Mouse (Mus musculus) lung, embryonic 16.5 days (tissue): ENCODE measurements around the gene Usp4. TPM values are rescaled to one million over a fixed set of nuclear protein-coding genes. Genes with fewer than 3 reads are reported as not detected.

Experiments used
- ATAC-seq: fragments of 200-750 bp; cut with Nextera tagmentation; 2 replicates; pipeline ENCODE4 v1.8.0; 2017; ENCODE audit warnings: low read depth, mild to moderate bottlenecking, moderate library complexity
- H3K27ac ChIP-seq: fragments of 300-500 bp; sonication (generic); 2 replicates; pipeline ENCODE4 v1.5.1; 2014; ENCODE audit warnings: mild to moderate bottlenecking, control low read depth, low read length
- H3K27me3 ChIP-seq: fragments of 300-500 bp; sonication (generic); 2 replicates; pipeline ENCODE4 v1.6.1; 2014; ENCODE audit warnings: low read depth, low read length, mixed read lengths; ENCODE audit not compliant: control insufficient read depth, insufficient read depth
- H3K36me3 ChIP-seq: fragments of 300-500 bp; sonication (generic); 2 replicates; pipeline ENCODE4 v1.6.1; 2014; ENCODE audit warnings: low read length; ENCODE audit not compliant: control insufficient read depth, insufficient read depth
- H3K4me1 ChIP-seq: fragments of 300-500 bp; sonication (generic); replicated peaks from 2 replicates; pipeline ENCODE4 v1.6.1; 2014; ENCODE audit warnings: low read length, mixed read lengths; ENCODE audit not compliant: control insufficient read depth, insufficient read depth
- H3K4me2 ChIP-seq: fragments of 300-500 bp; sonication (generic); 2 replicates; pipeline ENCODE4 v1.6.1; 2014; ENCODE audit warnings: low read depth, low read length, control low read depth
- H3K4me3 ChIP-seq: fragments of 300-500 bp; sonication (generic); 2 replicates; pipeline ENCODE4 v1.5.1; 2014; ENCODE audit warnings: mild to moderate bottlenecking, low read length, control low read depth
- H3K9ac ChIP-seq: fragments of 300-500 bp; sonication (generic); 2 replicates; pipeline ENCODE4 v1.6.1; 2014; ENCODE audit warnings: low read length, control low read depth
- H3K9me3 ChIP-seq: fragments of 300-500 bp; sonication (generic); 2 replicates; pipeline ENCODE4 v1.6.1; 2016; ENCODE audit warnings: low read length; ENCODE audit not compliant: control insufficient read depth
- WGBS: fragments of 180-500 bp; shearing (Covaris S2); extraction: QIAGEN DNeasy Blood & Tissue Kit; methylation state at CpG from one replicate; pipeline ENCODE4 v1.1.7; 2014; 5-methylcytosine and 5-hydroxymethylcytosine counted together
- polyA plus RNA-seq: library from polyadenylated mRNA; unstranded; fragments of >200 nt; fragmentation: Nextera tagmentation; extraction: Ambion mirVana; gene quantifications from 2 replicates; pipeline ENCODE4 v1.2.1, GENCODE M21; 2015

Gene Usp4
- polyA plus RNA-seq, 1 experiment from 2014 or later: 93.6 TPM

DNA sequence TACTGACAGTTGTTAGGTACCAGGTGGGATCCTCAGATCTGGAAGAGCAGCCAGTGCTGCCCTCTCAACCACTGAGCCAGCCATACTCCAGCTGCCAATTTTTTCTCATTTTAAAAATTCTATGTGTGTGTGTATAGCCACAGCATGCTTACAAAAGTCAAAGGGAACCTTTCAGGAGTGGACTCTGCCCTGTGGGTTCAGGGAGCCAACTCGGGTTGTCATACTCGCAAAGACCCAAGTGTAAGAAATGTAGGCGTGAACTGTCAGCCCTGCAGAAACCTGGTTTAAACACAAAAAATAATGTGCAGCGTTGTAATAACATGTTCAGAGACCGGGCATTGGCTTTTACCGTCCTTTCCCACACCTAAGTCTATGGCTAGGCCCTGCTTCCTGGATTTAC, 46.5 kb downstream of the Usp4 start:
- no peak overlapping the region for H3K4me2 ChIP-seq
- H3K9ac ChIP-seq: no peak overlapping the region
- no peak for ATAC-seq
- no peaks in the 10 kb centered on the region for H3K27me3 ChIP-seq
- 91% methylated on average over 6 of the region's 6 CpGs for WGBS
- H3K4me3 ChIP-seq: no peak overlapping the region
- no peak overlapping the region for H3K27ac ChIP-seq
- H3K9me3 ChIP-seq: no peaks in the 10 kb centered on the region
- peaks cover 22% of the 10 kb centered on the region for H3K36me3 ChIP-seq
- no peaks in the 10 kb centered on the region for H3K4me1 ChIP-seq

DNA sequence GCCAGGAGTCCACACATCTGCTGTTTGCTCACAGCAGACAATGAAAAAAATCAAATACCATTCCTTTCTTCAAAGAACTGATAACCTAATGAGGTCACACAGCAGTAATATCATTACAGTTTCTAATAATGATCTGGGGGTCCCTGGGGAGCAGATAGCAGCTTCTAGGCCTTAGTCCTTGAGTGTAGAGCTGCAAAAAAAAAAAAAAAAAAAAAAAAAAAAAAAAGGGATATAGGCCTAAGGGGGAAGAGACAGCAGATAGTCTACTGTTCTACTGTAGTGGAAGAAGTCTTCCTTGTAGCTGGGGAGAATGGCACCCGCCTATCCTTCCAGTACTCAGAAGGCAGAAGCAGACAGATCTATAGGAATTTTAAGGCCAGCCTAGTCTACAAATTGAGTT, 47.8 kb downstream of the Usp4 start:
- no peak for ATAC-seq
- Histone ChIP-seq H3K27ac (no peak overlapping the region), H3K9me3 (no peaks in the 10 kb centered on the region), H3K4me1 (no peaks in the 10 kb centered on the region), H3K36me3 (peaks cover 17% of the 10 kb centered on the region; the same call in 1 of the 2 replicates), H3K4me3 (no peak overlapping the region), H3K9ac (no peak overlapping the region), H3K4me2 (no peak overlapping the region), H3K27me3 (no peaks in the 10 kb centered on the region)
- WGBS: 95% methylated on average over 1 of the region's 1 CpGs

DNA sequence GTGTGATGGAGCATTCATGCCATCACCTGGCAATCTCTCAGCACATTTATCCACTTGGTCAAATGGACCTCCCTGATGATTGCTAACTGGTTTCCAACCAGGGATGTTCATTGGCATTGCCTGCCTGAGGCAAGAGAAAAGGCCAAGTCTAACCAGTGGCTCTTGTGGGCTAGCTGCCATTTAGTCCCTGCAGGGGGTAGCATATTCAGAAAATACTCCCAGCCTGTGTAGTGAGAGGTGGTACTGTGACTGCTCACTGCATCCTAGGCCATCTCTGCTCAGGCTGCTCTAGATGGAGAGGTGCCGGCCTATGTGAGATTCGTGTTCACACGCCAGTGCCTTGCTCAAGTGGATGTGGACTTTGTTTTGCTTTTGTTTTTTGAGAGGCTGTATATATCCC, 50.7 kb downstream of the Usp4 start:
- Histone ChIP-seq H3K27ac (no peak overlapping the region), H3K4me3 (no peak overlapping the region), H3K27me3 (no peaks in the 10 kb centered on the region), H3K36me3 (no peaks in the 10 kb centered on the region), H3K4me1 (no peaks in the 10 kb centered on the region), H3K4me2 (no peak overlapping the region), H3K9ac (no peak overlapping the region), H3K9me3 (no peaks in the 10 kb centered on the region)
- ATAC-seq: no peak
- WGBS: 90% methylated on average over 3 of the region's 3 CpGs

DNA sequence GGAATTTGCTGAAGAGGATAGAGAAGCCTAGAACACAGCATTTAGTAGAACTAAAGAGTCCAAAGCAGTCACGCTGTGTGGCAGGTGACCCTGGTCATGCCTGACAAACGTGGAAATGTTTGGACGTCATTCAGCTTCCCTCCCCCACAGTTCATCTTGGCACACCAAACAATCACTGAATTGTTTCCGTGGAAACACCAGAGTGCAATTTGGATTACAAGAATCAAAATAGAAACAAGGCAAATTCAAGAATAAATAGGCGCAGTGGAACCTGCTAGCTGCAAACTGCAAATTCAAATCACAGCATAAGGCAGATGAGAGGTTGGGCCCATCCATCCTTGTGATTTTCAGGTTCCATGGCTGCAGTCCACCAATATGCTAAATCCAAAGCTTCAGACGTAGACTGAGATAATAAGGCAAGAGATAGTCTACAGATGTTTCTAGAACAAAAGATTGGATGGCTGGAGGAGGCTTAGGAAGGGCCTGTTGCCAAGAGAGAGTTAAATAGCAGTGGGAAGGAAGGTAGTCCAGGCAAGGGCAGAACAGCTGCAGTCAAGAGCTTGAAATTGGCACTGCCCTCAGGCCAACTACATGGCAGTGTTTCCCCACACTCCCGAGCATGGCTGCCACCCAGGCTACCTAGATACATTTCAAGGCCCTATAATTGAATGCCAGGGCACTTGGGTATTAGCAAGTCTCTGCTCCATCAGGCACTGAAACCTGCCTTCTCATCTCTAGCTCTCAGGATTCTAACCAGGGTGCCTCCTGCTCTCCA, 53.7 kb downstream of the Usp4 start:
- no peak overlapping the region for H3K4me3 ChIP-seq
- H3K27ac ChIP-seq: no peak overlapping the region
- WGBS: 62% methylated on average over 7 of the region's 7 CpGs
- H3K36me3 ChIP-seq: no peaks in the 10 kb centered on the region
- no peaks in the 10 kb centered on the region for H3K9me3 ChIP-seq
- H3K27me3 ChIP-seq: no peaks in the 10 kb centered on the region
- H3K9ac ChIP-seq: no peak overlapping the region
- ATAC-seq: no peak
- H3K4me2 ChIP-seq: no peak overlapping the region
- no peaks in the 10 kb centered on the region for H3K4me1 ChIP-seq

DNA sequence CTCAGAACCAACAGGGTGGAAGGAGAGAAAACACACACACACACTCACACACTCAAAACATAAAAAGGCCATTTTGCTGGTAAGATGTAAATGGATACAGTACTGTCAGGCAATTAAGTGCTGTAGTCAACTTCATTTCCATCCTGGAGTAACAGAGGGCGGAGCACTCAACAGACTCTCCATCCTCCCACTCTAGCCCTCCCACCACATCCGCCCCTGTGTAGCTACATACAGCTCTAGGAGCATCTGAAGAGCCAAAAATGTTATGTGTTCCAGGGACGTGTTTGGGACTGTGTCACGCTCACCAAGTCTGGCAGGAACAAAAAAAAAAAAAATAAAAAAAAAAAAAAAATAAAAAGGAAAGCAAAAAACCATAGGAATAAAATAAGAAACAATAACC, 55.4 kb downstream of the Usp4 start:
- no peak for ATAC-seq
- no peaks in the 10 kb centered on the region for H3K4me1 ChIP-seq
- H3K9ac ChIP-seq: no peak overlapping the region
- H3K27me3 ChIP-seq: no peaks in the 10 kb centered on the region
- H3K27ac ChIP-seq: no peak overlapping the region
- no peaks in the 10 kb centered on the region for H3K36me3 ChIP-seq
- no peak overlapping the region for H3K4me2 ChIP-seq
- 62% methylated on average over 4 of the region's 4 CpGs for WGBS
- no peaks in the 10 kb centered on the region for H3K9me3 ChIP-seq
- no peak overlapping the region for H3K4me3 ChIP-seq

DNA sequence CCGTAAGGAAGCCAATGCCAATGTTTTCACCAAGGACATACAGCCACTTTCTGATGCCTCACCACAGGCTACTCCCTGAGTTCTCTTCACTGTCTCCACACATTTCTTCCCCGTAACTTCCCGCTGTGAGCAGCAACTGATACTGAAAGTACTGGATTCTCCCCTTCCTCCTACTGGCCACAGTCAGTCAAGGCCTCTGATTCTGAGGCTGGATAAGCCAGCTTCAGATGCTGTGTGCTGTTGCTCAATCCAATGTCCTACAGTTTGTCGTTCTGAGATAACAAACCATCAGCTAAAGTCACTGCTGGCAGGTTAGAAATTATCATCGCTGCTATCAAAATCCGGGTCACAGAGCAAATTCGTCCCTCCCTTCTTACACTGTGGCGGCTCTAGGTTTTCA, 56.8 kb downstream of the Usp4 start:
- Histone ChIP-seq H3K4me3 (no peak overlapping the region), H3K9me3 (no peaks in the 10 kb centered on the region), H3K36me3 (no peaks in the 10 kb centered on the region), H3K27ac (no peak overlapping the region), H3K9ac (no peak overlapping the region), H3K4me2 (no peak overlapping the region), H3K4me1 (no peaks in the 10 kb centered on the region), H3K27me3 (no peaks in the 10 kb centered on the region)
- WGBS: 67% methylated on average over 8 of the region's 8 CpGs
- ATAC-seq: no peak

DNA sequence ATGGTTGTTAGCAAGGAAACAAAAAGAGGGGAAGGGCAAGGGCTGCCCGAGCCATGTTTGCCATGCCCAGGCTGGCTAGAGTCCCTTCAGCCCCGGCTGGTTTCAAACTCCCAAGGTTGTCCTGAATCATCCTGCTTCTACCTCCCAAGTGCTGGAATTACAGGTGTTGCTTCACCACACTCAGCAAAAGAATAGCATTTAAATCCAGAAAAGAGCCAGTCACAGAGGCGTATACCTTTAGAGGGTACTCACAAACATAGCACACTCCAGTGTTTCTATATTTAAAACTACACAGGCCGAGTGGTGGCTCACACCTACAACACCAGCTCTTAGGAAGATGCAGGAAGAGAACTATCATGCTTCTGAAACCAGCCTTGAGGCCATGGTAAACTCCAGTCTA, 61.9 kb downstream of the Usp4 start:
- Histone ChIP-seq H3K4me2 (no peak overlapping the region), H3K27me3 (no peaks in the 10 kb centered on the region), H3K27ac (no peak overlapping the region), H3K36me3 (no peaks in the 10 kb centered on the region), H3K9me3 (peaks cover 2% of the 10 kb centered on the region; the same call in 1 of the 2 replicates), H3K4me1 (no peaks in the 10 kb centered on the region), H3K4me3 (no peak overlapping the region), H3K9ac (no peak overlapping the region)
- WGBS: 79% methylated on average over 4 of the region's 4 CpGs
- no peak for ATAC-seq

DNA sequence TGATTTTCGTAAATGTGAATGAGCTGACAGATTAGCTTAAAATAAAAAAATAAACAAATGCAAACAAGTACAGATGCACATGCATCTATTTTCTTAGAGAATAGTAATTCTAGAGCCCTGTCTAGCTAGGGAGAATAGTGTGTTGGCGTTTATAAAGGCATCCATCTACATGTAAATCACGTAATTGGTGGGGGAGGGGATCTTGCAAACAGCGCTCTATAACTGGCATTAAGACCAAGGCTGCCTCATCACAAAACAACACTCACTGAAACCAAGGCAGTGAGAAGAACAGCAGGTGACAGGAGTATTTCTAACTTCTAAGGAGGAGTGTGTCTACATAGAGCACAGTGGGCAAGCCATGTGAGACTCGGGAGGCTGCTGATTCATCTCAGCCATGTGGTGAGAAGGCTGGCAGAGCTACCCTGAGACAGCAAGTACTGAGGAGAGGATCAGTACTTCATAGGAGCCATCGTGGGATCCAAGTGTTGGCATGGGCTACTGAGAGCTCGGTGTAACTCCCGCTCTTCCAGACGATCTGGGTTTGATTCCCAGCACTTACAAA, 63.8 kb downstream of the Usp4 start:
- Histone ChIP-seq H3K4me3 (no peak overlapping the region), H3K36me3 (no peaks in the 10 kb centered on the region), H3K9me3 (peaks cover 2% of the 10 kb centered on the region; the same call in 1 of the 2 replicates), H3K27me3 (no peaks in the 10 kb centered on the region), H3K4me2 (no peak overlapping the region), H3K27ac (no peak overlapping the region), H3K4me1 (no peaks in the 10 kb centered on the region), H3K9ac (no peak overlapping the region)
- no peak for ATAC-seq
- 77% methylated on average over 9 of the region's 9 CpGs for WGBS

DNA sequence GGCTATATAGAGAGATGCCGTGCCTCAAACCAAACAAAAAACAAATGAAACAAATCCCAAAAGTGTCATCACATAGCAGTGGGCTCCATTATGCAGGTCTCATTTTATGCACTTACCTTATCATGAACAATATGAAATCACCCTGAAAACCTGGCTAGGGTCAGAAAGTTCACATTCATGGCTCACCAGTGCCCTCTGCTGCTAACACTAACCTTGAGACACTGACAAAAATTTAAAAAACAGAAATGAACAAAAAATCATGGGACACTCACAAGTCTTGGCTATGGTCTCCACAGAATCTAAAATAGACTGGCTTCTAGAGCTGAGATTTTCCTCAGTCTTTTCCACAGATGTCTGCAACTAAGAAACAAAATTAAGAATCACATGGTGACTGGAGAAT, 64.6 kb downstream of the Usp4 start:
- Histone ChIP-seq H3K4me1 (no peaks in the 10 kb centered on the region), H3K9ac (no peak overlapping the region), H3K9me3 (peaks cover 2% of the 10 kb centered on the region; the same call in 1 of the 2 replicates), H3K27me3 (no peaks in the 10 kb centered on the region), H3K27ac (no peak overlapping the region), H3K36me3 (no peaks in the 10 kb centered on the region), H3K4me3 (no peak overlapping the region), H3K4me2 (no peak overlapping the region)
- WGBS: 68% methylated on average over 1 of the region's 1 CpGs
- no peak for ATAC-seq
